Mouse (Mus musculus) midbrain, postnatal 0 days (tissue): ENCODE measurements around the gene Tnfrsf14. TPM values are rescaled to one million over a fixed set of nuclear protein-coding genes. Genes with fewer than 3 reads are reported as not detected.

ENCODE experiments used
- ATAC-seq: fragments of 200-750 bp; cut with Nextera tagmentation; 2 replicates; pipeline ENCODE4 v1.8.0; 2017; ENCODE audit warnings: moderate number of reproducible peaks, mild to moderate bottlenecking, moderate TSS enrichment, moderate library complexity; ENCODE audit not compliant: low FRiP score
- DNase-seq: peaks from one replicate; pipeline ENCODE4 v3.0.0-alpha.2; 2015; ENCODE audit warnings: low spot score
- H3K27ac ChIP-seq: fragments of 300-500 bp; sonication (generic); 2 replicates; pipeline ENCODE4 v1.5.1; 2014; ENCODE audit warnings: low read depth, mild to moderate bottlenecking, low read length, mixed read lengths
- H3K27me3 ChIP-seq: fragments of 300-500 bp; sonication (generic); 2 replicates; pipeline ENCODE4 v1.6.1; 2014; ENCODE audit warnings: low read length, control low read depth, mixed read lengths; ENCODE audit not compliant: insufficient read depth
- H3K36me3 ChIP-seq: fragments of 300-500 bp; sonication (generic); 2 replicates; pipeline ENCODE4 v1.6.1; 2014; ENCODE audit warnings: low read length, control low read depth, mixed read lengths; ENCODE audit not compliant: insufficient read depth
- H3K4me1 ChIP-seq: fragments of 300-500 bp; sonication (generic); 2 replicates; pipeline ENCODE4 v1.6.1; 2014; ENCODE audit warnings: mild to moderate bottlenecking, control low read depth, antibody characterized with exemption, low read length, mixed read lengths; ENCODE audit not compliant: insufficient read depth
- H3K4me2 ChIP-seq: fragments of 300-500 bp; sonication (generic); 2 replicates; pipeline ENCODE4 v1.6.1; 2014; ENCODE audit warnings: low read depth, mild to moderate bottlenecking, low read length, mixed read lengths; ENCODE audit not compliant: poor library complexity, severe bottlenecking
- H3K4me3 ChIP-seq: fragments of 300-500 bp; sonication (generic); 2 replicates; pipeline ENCODE4 v1.5.1; 2014; ENCODE audit warnings: low read depth, mild to moderate bottlenecking, low read length, moderate library complexity
- H3K9ac ChIP-seq: fragments of 300-500 bp; sonication (generic); replicated peaks from 2 replicates; pipeline ENCODE4 v1.6.1; 2014; ENCODE audit warnings: mild to moderate bottlenecking, low read length, moderate library complexity, mixed read lengths; ENCODE audit not compliant: poor library complexity, severe bottlenecking
- H3K9me3 ChIP-seq: fragments of 300-500 bp; sonication (generic); 2 replicates; pipeline ENCODE4 v1.6.1; 2016; ENCODE audit warnings: low read length, control low read depth
- CTCF ChIP-seq: IDR thresholded peaks from 2 replicates; pipeline ENCODE4 v1.5.1; 2016; ENCODE audit warnings: antibody characterized with exemption, mild to moderate bottlenecking
- WGBS: fragments of 180-500 bp; shearing (Covaris S2); extraction: QIAGEN DNeasy Blood & Tissue Kit; methylation state at CpG from one replicate; pipeline ENCODE4 v1.1.7; 2014; 5-methylcytosine and 5-hydroxymethylcytosine counted together
- polyA plus RNA-seq: library from polyadenylated mRNA; unstranded; fragments of >200 nt; fragmentation: Nextera tagmentation; extraction: Ambion mirVana; gene quantifications from 2 replicates; pipeline ENCODE4 v1.2.1, GENCODE M21; 2015
- total RNA-seq: library from RNA; depleted of rRNA; stranded (reverse); fragments of >200 nt; gene quantifications from 2 replicates; pipeline ENCODE4 v1.2.3, GENCODE M21; 2014

Gene Tnfrsf14
- total and polyA plus RNA-seq, 2 experiments from 2014 or later, result 1.1 TPM; not detected in 1

DNA sequence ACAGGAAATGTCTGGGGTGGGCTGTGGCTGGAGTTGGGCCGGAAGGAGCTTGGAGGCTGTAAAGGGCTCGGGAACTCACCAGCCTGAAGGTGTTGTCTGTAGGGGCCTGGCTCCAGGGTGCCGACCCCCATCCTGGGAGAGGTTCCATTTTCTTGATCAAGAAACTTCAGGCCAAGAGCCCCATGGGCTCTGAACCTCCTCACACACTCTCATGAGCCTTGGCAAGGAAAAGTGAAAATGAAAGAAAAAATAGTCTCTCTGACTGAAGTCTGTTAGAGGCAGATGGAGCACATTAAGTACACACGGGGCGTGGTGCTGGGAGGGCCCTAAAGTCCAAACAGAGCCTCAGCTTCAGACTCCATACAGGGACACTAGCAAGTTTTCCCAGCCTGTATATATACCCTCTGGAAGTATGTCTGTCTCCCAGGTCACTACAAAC, 445 bp downstream of the Tnfrsf14 start:
- TF ChIP-seq CTCF, result no peak
- no peak for DNase-seq
- Histone ChIP-seq H3K27ac (no peak overlapping the region), H3K36me3 (no peaks in the 10 kb centered on the region), H3K4me1 (no peaks in the 10 kb centered on the region), H3K4me2 (no peak overlapping the region), H3K9me3 (no peaks in the 10 kb centered on the region), H3K4me3 (no peak overlapping the region), H3K9ac (no peak overlapping the region), H3K27me3 (no peaks in the 10 kb centered on the region)
- WGBS, result 72% methylated on average over 5 of the region's 5 CpGs
- no peak for ATAC-seq

DNA sequence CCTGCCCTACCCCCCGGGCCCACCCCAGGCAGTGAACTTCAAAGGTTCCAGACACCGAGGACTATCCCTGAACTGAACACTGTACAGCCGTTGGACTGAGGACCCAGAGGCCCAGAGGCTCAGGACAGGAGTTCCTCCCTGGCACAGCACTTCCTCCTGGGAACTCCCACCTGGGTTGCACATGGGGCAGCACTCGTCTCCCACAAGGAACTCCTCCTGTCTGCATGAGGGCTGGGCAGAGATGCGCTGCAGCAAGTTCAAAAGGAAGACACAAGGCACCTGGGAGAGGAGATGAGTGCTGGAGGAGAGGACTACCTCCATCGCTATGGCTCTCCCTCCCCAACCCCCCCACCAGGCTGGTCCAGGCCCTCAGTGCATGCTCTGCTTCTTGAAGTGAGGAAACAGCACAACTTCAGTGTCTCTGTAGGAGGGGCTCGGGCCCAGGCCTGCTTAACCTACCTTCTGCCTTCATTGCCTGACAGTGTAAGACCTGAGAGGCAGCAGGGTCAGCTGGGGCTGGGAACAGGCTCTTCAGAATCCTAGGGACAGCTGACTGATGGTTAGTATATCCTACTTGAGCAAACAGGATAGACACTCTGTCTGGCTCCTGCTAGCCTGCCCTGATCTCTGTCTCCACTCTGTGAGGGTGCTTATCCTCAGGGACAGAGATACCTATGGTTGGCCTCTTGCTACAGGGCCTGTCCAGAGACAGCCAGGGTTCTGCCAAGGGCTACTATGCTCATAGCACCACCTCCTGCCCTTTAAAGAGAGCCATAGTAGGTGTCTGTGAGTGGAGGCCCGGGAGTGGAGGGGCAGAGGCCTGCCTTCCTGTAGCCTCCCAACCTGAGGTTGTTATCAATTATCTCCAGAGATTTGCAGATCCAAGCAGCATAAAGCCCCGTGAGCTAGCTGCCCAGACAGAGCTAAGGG, 1.1 kb downstream of the Tnfrsf14 start:
- TF ChIP-seq CTCF, result no peak
- DNase-seq (no peak), ATAC-seq (no peak)
- no peaks in the 10 kb centered on the region for H3K27me3 ChIP-seq
- no peak overlapping the region for H3K4me3 ChIP-seq
- WGBS, result 61% methylated on average over 9 of the region's 9 CpGs
- no peak overlapping the region for H3K27ac ChIP-seq
- no peak overlapping the region for H3K4me2 ChIP-seq
- H3K9me3 ChIP-seq, result no peaks in the 10 kb centered on the region
- no peaks in the 10 kb centered on the region for H3K36me3 ChIP-seq
- no peaks in the 10 kb centered on the region for H3K4me1 ChIP-seq
- no peak overlapping the region for H3K9ac ChIP-seq

- H3K27ac ChIP-seq, result no peak overlapping the region
Measured at GRCm38 (mm10) chr4:154925413-154925812, 3.0 kb downstream of the Tnfrsf14 start.

GRCm38 (mm10) chr4:154922931-154923330, 5.4 kb downstream of the Tnfrsf14 start:
- no peaks in the 10 kb centered on the region for H3K27me3 ChIP-seq
- no peak overlapping the region for H3K9ac ChIP-seq
- ATAC-seq (no peak), DNase-seq (no peak)
- H3K36me3 ChIP-seq, result no peaks in the 10 kb centered on the region
- 82% methylated on average over 5 of the region's 5 CpGs for WGBS
- no peaks in the 10 kb centered on the region for H3K9me3 ChIP-seq
- no peak overlapping the region for H3K4me2 ChIP-seq
- no peaks in the 10 kb centered on the region for H3K4me1 ChIP-seq
- no peak overlapping the region for H3K4me3 ChIP-seq
- H3K27ac ChIP-seq, result no peak overlapping the region
- no peak for TF ChIP-seq CTCF

More at GRCm38 (mm10) chr4:154925413-154925812, 3.0 kb downstream of the Tnfrsf14 start:
- ATAC-seq, result no peak
- no peak for DNase-seq
- Histone ChIP-seq H3K4me1 (no peaks in the 10 kb centered on the region), H3K9ac (no peak overlapping the region), H3K36me3 (no peaks in the 10 kb centered on the region), H3K9me3 (no peaks in the 10 kb centered on the region), H3K4me3 (no peak overlapping the region), H3K27me3 (no peaks in the 10 kb centered on the region), H3K4me2 (no peak overlapping the region)
- TF ChIP-seq CTCF, result peak; percentile 27; the same call in 1 of the 2 replicates
- WGBS, result 54% methylated on average over 4 of the region's 4 CpGs

DNA sequence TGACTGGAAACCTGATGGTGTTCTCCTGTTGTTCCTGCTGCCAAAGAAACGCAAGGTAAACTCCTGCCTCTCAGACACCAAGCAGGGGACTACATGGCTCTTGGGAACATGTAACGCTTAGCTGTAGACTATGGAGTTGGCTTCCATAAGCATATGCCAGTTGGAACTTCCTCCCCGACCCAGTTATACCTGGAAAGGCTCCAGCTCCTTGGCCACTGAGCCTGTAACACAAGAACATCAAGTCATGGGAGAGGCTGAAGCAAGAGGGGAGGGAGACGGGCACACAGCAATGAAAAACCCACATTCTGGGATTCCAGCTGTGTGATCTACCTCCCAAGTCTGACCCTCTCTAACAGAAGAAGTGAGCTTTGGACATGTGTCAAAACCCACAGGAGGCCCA, 6.1 kb downstream of the Tnfrsf14 start:
- Histone ChIP-seq H3K27me3 (no peaks in the 10 kb centered on the region), H3K27ac (no peak overlapping the region), H3K9ac (no peak overlapping the region), H3K4me3 (no peak overlapping the region), H3K4me1 (no peaks in the 10 kb centered on the region), H3K4me2 (no peak overlapping the region), H3K9me3 (no peaks in the 10 kb centered on the region), H3K36me3 (no peaks in the 10 kb centered on the region)
- TF ChIP-seq CTCF, result no peak
- 85% methylated on average over 4 of the region's 4 CpGs for WGBS
- ATAC-seq (no peak), DNase-seq (no peak)

DNA sequence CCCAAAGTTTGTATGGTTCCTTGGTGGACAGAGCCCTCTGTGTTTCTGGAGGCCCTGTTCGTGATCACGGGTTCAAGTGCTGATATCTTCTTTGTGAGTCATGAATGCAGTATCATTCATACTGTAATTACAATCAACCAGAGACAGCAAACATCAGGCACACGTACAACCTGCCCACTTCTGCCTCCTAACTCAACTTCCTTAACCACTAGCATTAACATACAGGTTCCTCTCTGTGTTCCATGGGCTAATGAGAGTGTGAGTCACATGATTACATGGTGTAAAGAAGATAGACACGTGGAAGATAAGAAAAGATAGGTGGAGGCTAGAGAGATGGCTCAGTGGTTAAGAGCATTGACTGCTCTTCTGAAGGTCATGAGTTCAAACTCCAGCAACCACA, 11.7 kb downstream of the Tnfrsf14 start:
- ATAC-seq (no peak), DNase-seq (no peak)
- no peaks in the 10 kb centered on the region for H3K4me1 ChIP-seq
- H3K4me2 ChIP-seq, result no peak overlapping the region
- no peak overlapping the region for H3K9ac ChIP-seq
- no peak overlapping the region for H3K4me3 ChIP-seq
- H3K9me3 ChIP-seq, result no peaks in the 10 kb centered on the region
- 82% methylated on average over 4 of the region's 4 CpGs for WGBS
- H3K27ac ChIP-seq, result no peak overlapping the region
- TF ChIP-seq CTCF, result no peak
- H3K27me3 ChIP-seq, result no peaks in the 10 kb centered on the region
- H3K36me3 ChIP-seq, result no peaks in the 10 kb centered on the region
